Mouse (Mus musculus) limb, embryonic 11.5 days (tissue): ENCODE measurements around the gene Lgr5. TPM values are rescaled to one million over a fixed set of nuclear protein-coding genes. Genes with fewer than 3 reads are reported as not detected.

ENCODE experiments used
- ATAC-seq: fragments of 200-750 bp; cut with Nextera tagmentation; 2 replicates; pipeline ENCODE4 v1.8.0; 2017; ENCODE audit warnings: low read depth; ENCODE audit not compliant: insufficient number of reproducible peaks, low FRiP score, low TSS enrichment
- DNase-seq: peaks from one replicate; pipeline ENCODE4 v3.0.0-alpha.2; 2015; ENCODE audit warnings: low spot score
- H3K27ac ChIP-seq: fragments of 300-500 bp; sonication (generic); replicated peaks from 2 replicates; pipeline ENCODE4 v1.5.1; 2014; ENCODE audit warnings: low read depth, mild to moderate bottlenecking, low read length
- H3K27me3 ChIP-seq: fragments of 300-500 bp; sonication (generic); 2 replicates; pipeline ENCODE4 v1.6.1; 2014; ENCODE audit warnings: mild to moderate bottlenecking, low read length, mixed read lengths; ENCODE audit not compliant: control insufficient read depth, insufficient read depth
- H3K36me3 ChIP-seq: fragments of 300-500 bp; sonication (generic); 2 replicates; pipeline ENCODE4 v1.6.1; 2014; ENCODE audit warnings: mild to moderate bottlenecking, low read length, moderate library complexity, mixed read lengths; ENCODE audit not compliant: control insufficient read depth, insufficient read depth
- H3K4me1 ChIP-seq: fragments of 300-500 bp; sonication (generic); 2 replicates; pipeline ENCODE4 v1.6.1; 2014; ENCODE audit warnings: low read length, mixed read lengths; ENCODE audit not compliant: control insufficient read depth, insufficient read depth
- H3K4me2 ChIP-seq: fragments of 300-500 bp; sonication (generic); 2 replicates; pipeline ENCODE4 v1.6.1; 2014; ENCODE audit warnings: low read depth, mild to moderate bottlenecking, moderate library complexity; ENCODE audit not compliant: severe bottlenecking
- H3K4me3 ChIP-seq: fragments of 300-500 bp; sonication (generic); 2 replicates; pipeline ENCODE4 v1.5.1; 2014; ENCODE audit warnings: low read depth, low read length
- H3K9ac ChIP-seq: fragments of 300-500 bp; sonication (generic); 2 replicates; pipeline ENCODE4 v1.6.1; 2014; ENCODE audit warnings: mild to moderate bottlenecking, low read length
- H3K9me3 ChIP-seq: fragments of 300-500 bp; sonication (generic); 2 replicates; pipeline ENCODE4 v1.6.1; 2016; ENCODE audit warnings: low read length; ENCODE audit not compliant: control insufficient read depth
- WGBS: fragments of 180-500 bp; shearing (Covaris S2); extraction: QIAGEN DNeasy Blood & Tissue Kit; methylation state at CpG from one replicate; pipeline ENCODE4 v1.1.7; 2014; 5-methylcytosine and 5-hydroxymethylcytosine counted together
- polyA plus RNA-seq: library from polyadenylated mRNA; unstranded; fragments of >200 nt; fragmentation: Nextera tagmentation; extraction: Ambion mirVana; gene quantifications from 2 replicates; pipeline ENCODE4 v1.2.1, GENCODE M21; 2014

Lgr5 gene
- polyA plus RNA-seq, 1 experiment from 2014 or later = 4.3 TPM

DNA sequence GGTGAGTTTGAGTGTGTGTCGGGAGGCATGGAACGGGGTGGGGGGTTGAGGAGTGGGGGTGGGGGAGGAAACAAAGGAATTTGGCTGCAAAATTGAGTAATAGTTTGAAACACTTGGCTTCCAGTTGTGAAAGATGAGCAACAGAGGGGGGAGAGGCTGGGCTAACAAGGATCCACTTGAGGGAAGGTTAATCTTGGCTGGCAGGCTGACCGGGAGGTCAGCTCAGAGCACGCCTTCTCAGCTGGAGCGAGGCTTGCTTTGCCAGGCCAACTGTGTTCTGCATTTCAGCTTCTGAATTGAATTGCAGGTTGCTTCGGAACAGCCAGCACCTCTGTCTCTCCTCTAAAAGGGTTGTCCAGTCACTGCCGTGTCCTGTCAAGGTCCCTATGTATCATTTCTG lies 8.1 kb downstream of the Lgr5 start:
- Histone ChIP-seq H3K27ac (no peak overlapping the region), H3K9ac (no peak overlapping the region), H3K4me1 (no peaks in the 10 kb centered on the region), H3K36me3 (no peaks in the 10 kb centered on the region), H3K27me3 (peaks cover 5% of the 10 kb centered on the region; the same call in 1 of the 2 replicates), H3K4me2 (no peak overlapping the region), H3K9me3 (no peaks in the 10 kb centered on the region), H3K4me3 (no peak overlapping the region)
- no peak for DNase-seq
- WGBS = 44% methylated on average over 7 of the region's 7 CpGs
- ATAC-seq = no peak

- Histone ChIP-seq H3K4me1 (no peaks in the 10 kb centered on the region), H3K9ac (no peak overlapping the region), H3K36me3 (no peaks in the 10 kb centered on the region), H3K4me3 (no peak overlapping the region), H3K4me2 (no peak overlapping the region), H3K27ac (no peak overlapping the region), H3K9me3 (no peaks in the 10 kb centered on the region), H3K27me3 (peaks cover 1% of the 10 kb centered on the region; the same call in 1 of the 2 replicates)
- DNase-seq (no peak), ATAC-seq (no peak)
- 71% methylated on average over 7 of the region's 7 CpGs for WGBS
These were observed 8.5 kb downstream of the Lgr5 start for GRCm38 (mm10) chr10:115579076-115579475.

DNA sequence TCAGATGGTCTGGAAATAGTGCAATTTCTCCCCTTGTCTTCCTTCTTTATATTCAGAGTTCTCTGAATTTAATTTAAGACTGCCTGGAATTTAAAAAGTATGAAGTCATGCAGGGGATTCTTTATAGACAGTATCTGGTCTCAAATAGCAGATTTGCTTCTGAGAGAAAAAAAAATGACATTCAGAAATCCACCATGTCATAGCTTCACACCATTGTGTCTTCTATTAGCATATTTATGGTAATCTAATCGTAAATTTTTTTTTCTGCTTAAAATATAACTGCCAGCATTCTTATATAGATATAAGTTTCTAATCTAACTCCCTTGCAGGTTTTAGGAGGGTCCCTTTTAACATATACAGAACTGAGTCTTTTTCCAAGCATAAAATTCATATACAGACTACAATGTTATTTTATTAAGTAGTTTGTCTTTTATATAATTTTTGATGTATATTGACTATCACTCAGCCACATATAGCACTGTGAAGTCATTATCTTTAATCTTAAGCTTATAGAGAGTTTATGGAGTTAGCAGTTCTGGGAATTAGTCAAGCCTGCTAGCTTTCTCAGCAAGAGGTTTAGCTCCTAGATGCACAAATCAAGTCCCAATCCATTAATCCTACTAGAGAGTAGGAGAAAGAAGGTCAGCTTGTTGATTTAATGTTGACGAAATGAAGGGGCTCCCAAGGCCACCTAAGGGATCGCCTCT lies 15.7 kb downstream of the Lgr5 start:
- no peak overlapping the region for H3K9ac ChIP-seq
- no peaks in the 10 kb centered on the region for H3K4me1 ChIP-seq
- H3K4me3 ChIP-seq = no peak overlapping the region
- WGBS = 71% methylated on average over 3 of the region's 3 CpGs
- DNase-seq (no peak), ATAC-seq (no peak)
- H3K27ac ChIP-seq = no peak overlapping the region
- H3K4me2 ChIP-seq = no peak overlapping the region
- no peaks in the 10 kb centered on the region for H3K9me3 ChIP-seq
- no peaks in the 10 kb centered on the region for H3K36me3 ChIP-seq
- no peaks in the 10 kb centered on the region for H3K27me3 ChIP-seq

- no peaks in the 10 kb centered on the region for H3K27me3 ChIP-seq
- H3K27ac ChIP-seq = no peak overlapping the region
- H3K4me1 ChIP-seq = no peaks in the 10 kb centered on the region
- H3K9me3 ChIP-seq = no peaks in the 10 kb centered on the region
- WGBS = 53% methylated on average over 6 of the region's 6 CpGs
- no peak overlapping the region for H3K4me3 ChIP-seq
- DNase-seq = no peak
- no peak overlapping the region for H3K9ac ChIP-seq
- H3K36me3 ChIP-seq = no peaks in the 10 kb centered on the region
- ATAC-seq = no peak
- no peak overlapping the region for H3K4me2 ChIP-seq
These were observed 16.3 kb downstream of the Lgr5 start for GRCm38 (mm10) chr10:115571317-115571716.

GRCm38 (mm10) chr10:115570577-115570976 lies 17.0 kb downstream of the Lgr5 start:
- Histone ChIP-seq H3K9me3 (no peaks in the 10 kb centered on the region), H3K9ac (no peak overlapping the region), H3K27ac (no peak overlapping the region), H3K27me3 (no peaks in the 10 kb centered on the region), H3K4me1 (no peaks in the 10 kb centered on the region), H3K36me3 (no peaks in the 10 kb centered on the region), H3K4me3 (no peak overlapping the region), H3K4me2 (no peak overlapping the region)
- 86% methylated on average over 2 of the region's 2 CpGs for WGBS
- DNase-seq (no peak), ATAC-seq (no peak)

DNA sequence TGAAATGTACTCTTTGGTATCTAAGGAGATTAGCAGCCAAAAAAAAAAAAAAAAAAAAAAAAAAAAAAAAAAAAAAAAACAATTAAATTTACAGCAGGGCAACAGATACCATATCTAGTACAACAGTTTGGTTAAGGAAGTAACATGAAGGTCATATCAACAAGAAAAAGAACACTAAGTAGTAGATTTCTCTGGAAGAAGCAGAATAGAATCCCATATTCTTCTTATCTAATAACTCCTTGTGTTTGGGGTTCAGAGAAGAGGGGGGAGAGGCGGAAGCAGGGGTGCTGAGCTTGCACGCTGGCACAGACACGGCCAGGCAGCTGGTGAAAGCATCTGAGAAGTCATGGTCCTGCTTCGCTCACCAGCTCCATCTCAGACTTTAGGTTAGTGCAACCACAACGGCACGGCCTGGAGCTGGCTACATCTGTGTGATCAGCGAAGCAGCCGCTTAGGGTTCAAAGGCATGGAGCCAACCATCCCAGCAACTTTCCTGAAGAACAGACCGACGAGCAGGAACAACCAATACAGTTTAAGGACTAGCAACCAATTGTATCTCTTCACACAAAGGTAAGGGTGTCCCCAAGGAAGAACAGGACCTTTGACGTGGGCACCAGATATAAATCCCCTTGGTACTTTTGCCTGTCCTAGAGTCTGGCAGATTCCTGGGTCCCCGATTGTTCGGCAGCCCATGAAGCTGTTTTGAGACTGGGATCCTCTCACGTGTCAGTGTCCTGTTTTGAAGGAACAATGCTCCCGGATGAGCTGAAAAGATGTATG lies 17.7 kb downstream of the Lgr5 start, which contains the start of gene A930009A15Rik:
Gene A930009A15Rik, plus strand, starts transcription at position 275 of the 780 bp plus-strand sequence.
- no peaks in the 10 kb centered on the region for H3K27me3 ChIP-seq
- H3K4me1 ChIP-seq = no peaks in the 10 kb centered on the region
- no peak within 1 kb of the TSS for H3K4me3 ChIP-seq
- no peak within 1 kb of the TSS for H3K4me2 ChIP-seq
- DNase-seq (no peak), ATAC-seq (no peak)
- H3K9ac ChIP-seq = no peak within 1 kb of the TSS
- H3K9me3 ChIP-seq = no peaks in the 10 kb centered on the region
- H3K27ac ChIP-seq = no peak within 1 kb of the TSS
- H3K36me3 ChIP-seq = no peaks in the 10 kb centered on the region
- WGBS = 90% methylated on average over 15 of the region's 15 CpGs

- no peak overlapping the region for H3K4me3 ChIP-seq
- DNase-seq = no peak
- H3K27ac ChIP-seq = no peak overlapping the region
- no peaks in the 10 kb centered on the region for H3K9me3 ChIP-seq
- WGBS = 79% methylated on average over 5 of the region's 5 CpGs
- H3K27me3 ChIP-seq = no peaks in the 10 kb centered on the region
- no peak overlapping the region for H3K4me2 ChIP-seq
- H3K9ac ChIP-seq = no peak overlapping the region
- H3K4me1 ChIP-seq = no peaks in the 10 kb centered on the region
- H3K36me3 ChIP-seq = no peaks in the 10 kb centered on the region
- ATAC-seq = no peak
These were observed 23.6 kb downstream of the Lgr5 start for GRCm38 (mm10) chr10:115563961-115564360.

- Histone ChIP-seq H3K36me3 (no peaks in the 10 kb centered on the region), H3K27me3 (no peaks in the 10 kb centered on the region), H3K4me3 (no peak overlapping the region), H3K9ac (no peak overlapping the region), H3K4me2 (no peak overlapping the region), H3K27ac (no peak overlapping the region), H3K4me1 (no peaks in the 10 kb centered on the region), H3K9me3 (no peaks in the 10 kb centered on the region)
- ATAC-seq (no peak), DNase-seq (no peak)
- 88% methylated on average over 4 of the region's 4 CpGs for WGBS
These were observed 24.5 kb downstream of the Lgr5 start for GRCm38 (mm10) chr10:115562911-115563686.
